ENCODE assay signal across 8 mouse cellular contexts in genomic region chr15:80092041-80092441, GRCm38 (mm10). TPM values are rescaled to one million over a fixed set of nuclear protein-coding genes. Genes with fewer than 3 reads are reported as not detected.
DNase-seq lines count a peak whose midpoint lies in the region; ATAC-seq and TF ChIP-seq lines count a peak whose summit lies in the region.

No protein-coding gene starts in this region.

- DNase-seq in kidney, postnatal 0 days (ENCODE audit: low spot score), result no peak
- no peak for DNase-seq in kidney, postnatal 4 days
- DNase-seq in cerebellum, postnatal 36 days, result peak; percentile 52 to 56
- no peak for DNase-seq in left cerebral cortex, adult 9 months (ENCODE audit: low spot score in 2 of 2)
- no peak for DNase-seq in adrenal gland, postnatal 36 days
- DNase-seq in B cell, adult 2 months, result no peak

- H3K27me3 ChIP-seq in kidney, postnatal 0 days (ENCODE audit: insufficient read depth, low read length), result peaks cover 9% of the 10 kb centered on the region
- H3K27me3 ChIP-seq in intestine, embryonic 15.5 days (replicated peaks), result peaks cover 25% of the 10 kb centered on the region
- no peaks in the 10 kb centered on the region for H3K27me3 ChIP-seq in neural tube, embryonic 14.5 days (ENCODE audit: control insufficient read depth, insufficient read depth, low read length)

- no peak overlapping the region for H3K27ac ChIP-seq in kidney, postnatal 0 days
- H3K27ac ChIP-seq in intestine, embryonic 15.5 days, result no peak overlapping the region
- H3K27ac ChIP-seq in neural tube, embryonic 14.5 days (ENCODE audit: low read depth, low read length), result no peak overlapping the region

- H3K9me3 ChIP-seq in kidney, postnatal 0 days (replicated peaks; ENCODE audit: low read length), result no peaks in the 10 kb centered on the region
- H3K9me3 ChIP-seq in intestine, embryonic 15.5 days, result no peaks in the 10 kb centered on the region
- H3K9me3 ChIP-seq in neural tube, embryonic 14.5 days (ENCODE audit: control insufficient read depth, low read length), result no peaks in the 10 kb centered on the region

- H3K4me3 ChIP-seq in kidney, postnatal 0 days (replicated peaks; ENCODE audit: low read depth, low read length), result 0 out of 2 replicates have a peak overlapping the region, but pooled peaks have one; percentile 52
- H3K4me3 ChIP-seq in intestine, embryonic 15.5 days (replicated peaks), result peak overlapping the region; percentile 69
- peak overlapping the region; percentile 81 for H3K4me3 ChIP-seq in neural tube, embryonic 14.5 days (ENCODE audit: low read depth, low read length)

- H3K9ac ChIP-seq in kidney, postnatal 0 days (ENCODE audit: low read depth, low read length), result no peak overlapping the region
- H3K9ac ChIP-seq in intestine, embryonic 15.5 days, result peak overlapping the region; percentile 69
- H3K9ac ChIP-seq in neural tube, embryonic 14.5 days (replicated peaks; ENCODE audit: low read depth, low read length), result peak overlapping the region; percentile 91

- 0 out of 2 replicates have a peak, but pooled peaks have one; percentile 35 for ATAC-seq in kidney, postnatal 0 days (replicated peaks; ENCODE audit: low FRiP score, low read depth)
- ATAC-seq in intestine, embryonic 15.5 days, result no peak
- peak; percentile 6; the same call in 1 of the 2 replicates for ATAC-seq in neural tube, embryonic 14.5 days (ENCODE audit: low read depth)

- H3K36me3 ChIP-seq in kidney, postnatal 0 days (ENCODE audit: insufficient read depth, low read length), result no peaks in the 10 kb centered on the region
- H3K36me3 ChIP-seq in intestine, embryonic 15.5 days, result no peaks in the 10 kb centered on the region
- H3K36me3 ChIP-seq in neural tube, embryonic 14.5 days (ENCODE audit: control insufficient read depth, insufficient read depth, low read length), result no peaks in the 10 kb centered on the region

- peak overlapping the region; percentile 86 for H3K4me2 ChIP-seq in kidney, postnatal 0 days (ENCODE audit: low read length)
- peak overlapping the region; percentile 79 for H3K4me2 ChIP-seq in intestine, embryonic 15.5 days (replicated peaks)
- peak overlapping the region; percentile 75 for H3K4me2 ChIP-seq in neural tube, embryonic 14.5 days (ENCODE audit: low read depth, low read length)

- TF ChIP-seq CTCF in kidney, postnatal 0 days (IDR thresholded peaks at IDR 0.05; ENCODE audit: low read depth), result no peak

- WGBS in kidney, postnatal 0 days, result 27% methylated on average over 7 of the region's 7 CpGs
- WGBS in intestine, embryonic 15.5 days, result 27% methylated on average over 7 of the region's 7 CpGs
- WGBS in neural tube, embryonic 14.5 days, result 21% methylated on average over 7 of the region's 7 CpGs

- peaks cover 8% of the 10 kb centered on the region; the same call in 1 of the 2 replicates for H3K4me1 ChIP-seq in kidney, postnatal 0 days (replicated peaks; ENCODE audit: insufficient read depth, low read length)
- H3K4me1 ChIP-seq in intestine, embryonic 15.5 days (replicated peaks), result peaks cover 24% of the 10 kb centered on the region
- H3K4me1 ChIP-seq in neural tube, embryonic 14.5 days (ENCODE audit: control insufficient read depth, insufficient read depth, low read length), result peaks cover 12% of the 10 kb centered on the region; the same call in 1 of the 2 replicates

RNA-seq across cellular contexts. Expression of gene Rpl3, which starts 0.4 kb away (rescaled TPM):
- polyA plus RNA-seq in kidney, postnatal 0 days (2015; fragmentation: Nextera tagmentation; extraction: Ambion mirVana), result 970 and 975 TPM in 2 replicates
- polyA plus RNA-seq in intestine, embryonic 15.5 days (2015; fragmentation: Nextera tagmentation; extraction: Ambion mirVana), result 1,109 and 1,134 TPM in 2 replicates
- polyA plus RNA-seq in neural tube, embryonic 14.5 days (2014; fragmentation: Nextera tagmentation; extraction: Ambion mirVana), result 633 and 702 TPM in 2 replicates
- total RNA-seq in adrenal gland, postnatal 36 days (2021), result 100 to 1,000 TPM; 602 to 611 TPM

RNA-seq across cellular contexts. Expression of gene Syngr1, which starts 0.9 kb away (rescaled TPM):
- 21.8 and 24.1 TPM in 2 replicates for polyA plus RNA-seq in kidney, postnatal 0 days (2015; fragmentation: Nextera tagmentation; extraction: Ambion mirVana)
- polyA plus RNA-seq in intestine, embryonic 15.5 days (2015; fragmentation: Nextera tagmentation; extraction: Ambion mirVana), result 18.2 and 18.7 TPM in 2 replicates
- 27.3 and 30.3 TPM in 2 replicates for polyA plus RNA-seq in neural tube, embryonic 14.5 days (2014; fragmentation: Nextera tagmentation; extraction: Ambion mirVana)
- 10 to 100 TPM; 28.0 to 31.5 TPM for total RNA-seq in adrenal gland, postnatal 36 days (2021)

RNA-seq across cellular contexts. Expression of gene Tab1, which starts 40.9 kb away (rescaled TPM):
- polyA plus RNA-seq in kidney, postnatal 0 days (2015; fragmentation: Nextera tagmentation; extraction: Ambion mirVana), result 27.7 and 31.8 TPM in 2 replicates
- polyA plus RNA-seq in intestine, embryonic 15.5 days (2015; fragmentation: Nextera tagmentation; extraction: Ambion mirVana), result 28.5 and 29.0 TPM in 2 replicates
- 30.1 and 36.6 TPM in 2 replicates for polyA plus RNA-seq in neural tube, embryonic 14.5 days (2014; fragmentation: Nextera tagmentation; extraction: Ambion mirVana)
- total RNA-seq in adrenal gland, postnatal 36 days (2021), result 10 to 100 TPM; 11.9 to 18.3 TPM

Comparison
In these comparisons a context has a peak if more than half of its experiments do, and no peak if none do; other contexts are left out.
1. DNase-seq: peak in cerebellum, postnatal 36 days (2 of 2); none in kidney, postnatal 0 days (single experiment), kidney, postnatal 4 days (0 of 2), left cerebral cortex, adult 9 months (0 of 2), adrenal gland, postnatal 36 days (0 of 2) and B cell, adult 2 months (0 of 2).
2. Peak in every context shown above with its lines, with median percentiles within 50 percentile points of each other: H3K4me2 ChIP-seq and H3K4me3 ChIP-seq.